Mouse (Mus musculus): Measurements from ENCODE around the gene Scaper. TPM values are rescaled to one million over a fixed set of nuclear protein-coding genes. Genes with fewer than 3 reads are reported as not detected.

Scaper gene
- 4.4 and 7.3 TPM in 2 replicates for polyA plus RNA-seq (2012; rRNA removed; ENCODE audit: low replicate concordance)

DNA sequence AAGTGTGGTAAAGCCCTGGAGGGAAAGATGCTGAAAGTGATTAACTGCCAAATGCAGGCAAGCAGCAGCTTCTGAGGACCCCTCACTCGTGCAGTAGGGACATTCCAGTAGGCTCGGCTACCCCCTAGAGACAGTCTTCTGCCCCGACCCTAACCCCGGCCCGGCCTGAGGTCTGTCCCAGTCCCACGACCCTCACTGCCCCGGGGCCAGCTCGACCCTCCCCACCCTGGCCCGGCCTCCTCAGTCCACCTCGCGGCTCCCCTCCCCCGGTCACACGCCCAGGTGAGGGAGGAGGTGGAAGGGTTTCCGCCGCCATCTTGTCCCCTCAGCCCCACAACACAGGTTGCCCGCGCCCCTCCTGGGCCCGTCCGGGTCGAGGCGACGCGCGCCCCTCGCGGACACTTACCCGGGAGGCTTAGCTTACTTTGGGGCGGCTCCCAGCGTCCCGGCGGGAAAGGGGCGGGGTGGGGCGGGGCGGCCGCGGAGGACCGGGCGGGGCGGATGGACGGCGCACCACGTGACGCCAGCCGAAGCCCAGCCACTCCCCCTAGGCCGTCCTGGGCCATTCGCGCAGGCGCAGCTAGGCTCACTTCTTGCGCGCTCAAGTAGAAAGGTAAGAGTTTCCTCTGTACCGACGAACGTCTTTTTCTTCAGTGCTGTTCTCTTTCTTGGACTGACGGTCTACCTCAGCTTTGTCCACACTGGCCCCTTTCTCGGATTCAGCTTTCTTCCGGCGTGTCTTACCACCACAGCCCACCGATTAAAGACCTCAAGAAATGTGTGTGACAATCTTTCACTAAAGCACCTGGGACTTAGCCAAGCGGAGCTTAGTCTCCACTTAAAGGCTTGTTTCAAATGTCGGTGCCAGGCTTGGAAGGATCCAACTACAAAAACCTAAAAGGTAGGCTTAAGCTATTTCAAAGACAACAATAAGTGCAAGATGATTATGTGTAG is at the start of gene Scaper:
Gene Scaper (minus strand): TSS at position 456 of the 954 bp plus-strand sequence.

DNA sequence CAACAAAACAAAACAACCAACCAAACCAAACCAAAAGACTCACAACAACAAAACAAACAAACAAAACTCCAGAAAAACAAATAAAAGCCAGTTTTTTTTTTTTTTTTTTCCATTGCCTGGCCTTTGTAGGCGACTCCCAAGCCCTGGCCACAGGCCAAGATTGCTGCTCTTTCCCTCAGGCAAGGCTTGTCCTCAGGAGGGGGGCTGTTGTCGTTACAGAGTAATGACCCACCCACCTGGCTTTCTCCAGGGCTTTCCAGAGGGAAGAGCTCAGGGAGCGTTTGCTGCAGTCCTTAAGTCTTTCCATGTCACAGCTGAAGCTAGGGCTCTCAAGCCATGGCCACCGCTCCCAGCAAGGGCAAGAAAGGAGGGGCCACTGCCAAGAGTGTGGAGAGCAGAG is 399.5 kb downstream of the Scaper start, which contains the start of gene Isl2:
Gene Isl2 (plus strand): TSS at position 296 of the 400 bp plus-strand sequence.

DNA sequence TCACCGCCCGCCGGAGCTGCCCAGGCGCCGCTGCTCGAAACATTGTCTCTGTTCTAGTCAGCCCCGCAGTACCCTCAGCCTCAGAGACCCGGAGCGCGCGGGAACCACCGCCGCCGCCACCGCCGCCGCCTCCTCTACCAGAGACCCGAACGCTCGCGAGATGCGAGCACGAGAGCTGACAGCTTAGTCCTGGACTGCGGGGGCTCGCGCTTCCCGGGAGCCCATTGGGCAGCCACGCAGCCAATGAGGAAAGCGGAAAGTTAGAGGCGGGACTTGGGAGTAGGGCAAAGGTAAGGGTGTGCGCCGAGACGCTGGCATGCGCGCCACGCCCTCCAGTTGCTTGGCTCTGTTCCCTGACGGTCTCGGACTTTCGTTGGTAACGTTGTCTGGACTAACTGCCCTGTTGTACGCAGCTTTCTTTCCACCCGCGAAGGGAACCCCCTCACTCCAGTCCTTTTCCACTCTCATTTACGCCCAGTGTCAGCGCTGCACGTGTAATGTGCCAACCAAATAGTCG is 425.8 kb downstream of the Scaper start, which contains the start of gene Etfa:
Gene Etfa (minus strand): TSS at position 217 of the 517 bp plus-strand sequence.

Other genes starting within 250 kb of the Scaper start
- not detected in 2 replicates for gene 4930563M21Rik, start 72.4 kb upstream of the Scaper start, polyA plus RNA-seq (2012; rRNA removed; ENCODE audit: low replicate concordance)
- gene Rcn2, start 103.7 kb upstream of the Scaper start, polyA plus RNA-seq (2012; rRNA removed; ENCODE audit: low replicate concordance): 20.4 and 85.3 TPM in 2 replicates
- gene Pstpip1, start 151.8 kb upstream of the Scaper start, polyA plus RNA-seq (2012; rRNA removed; ENCODE audit: low replicate concordance): 19.5 and 31.6 TPM in 2 replicates
- 192 and 287 TPM in 2 replicates for gene Tspan3, start 227.4 kb upstream of the Scaper start, polyA plus RNA-seq (2012; rRNA removed; ENCODE audit: low replicate concordance)

Measured in mammary gland, adult 2 months (tissue).